Mouse (Mus musculus) olfactory bulb, adult 2 months (tissue): Measurements from ENCODE around the gene St6galnac3.

Experiments
- CTCF ChIP-seq: fragments of 200-500 bp; IDR thresholded peaks from 2 replicates; pipeline ENCODE4 v1.5.1; 2012; ENCODE audit warnings: low read depth, mild to moderate bottlenecking, low read length, moderate library complexity; ENCODE audit not compliant: insufficient read depth
- POLR2A ChIP-seq: fragments of 200-500 bp; IDR thresholded peaks from 2 replicates; pipeline ENCODE4 v1.6.1; 2012; ENCODE audit warnings: mild to moderate bottlenecking, low read depth, low read length, moderate library complexity; ENCODE audit not compliant: insufficient read depth

DNA sequence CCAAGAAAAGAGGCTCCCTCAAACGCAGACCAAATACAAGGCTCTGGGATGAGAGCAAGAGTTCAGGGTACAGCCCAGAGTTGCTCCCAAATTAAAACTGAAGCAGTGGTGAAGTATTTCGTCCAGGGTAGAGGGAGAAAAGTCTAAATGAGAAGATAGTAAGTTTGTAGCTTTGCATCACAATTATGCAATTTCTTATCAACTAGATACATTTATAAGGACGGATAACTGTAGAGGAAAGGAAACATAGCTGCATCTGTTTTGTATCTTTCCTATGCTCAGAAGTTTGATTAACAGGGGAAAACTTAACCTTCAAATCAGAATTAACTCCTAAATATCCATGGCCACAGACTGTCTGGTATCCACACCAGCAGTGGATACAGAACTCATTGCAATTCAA lies 4.7 kb downstream of the St6galnac3 start:
- no peak for TF ChIP-seq POLR2A
- no peak for TF ChIP-seq CTCF
